Mouse (Mus musculus) ES-E14 (cell line): ENCODE results near the gene Hist1h2bk. TPM values are rescaled to one million over a fixed set of nuclear protein-coding genes. Genes with fewer than 3 reads are reported as not detected.
A peak's percentile ranks its signal among the peaks of the same experiment; 100 is the strongest.

Experiments used
- DNase-seq: peaks from one replicate; pipeline ENCODE4 v3.0.0-alpha.2; 2013; ENCODE audit warnings: low read depth, low spot score
- H3K27ac ChIP-seq: 2 replicates; pipeline ENCODE4 v1.5.1; 2012; ENCODE audit warnings: low read depth, mild to moderate bottlenecking, low read length, moderate library complexity, mixed read lengths; ENCODE audit not compliant: poor library complexity, insufficient read depth, severe bottlenecking
- H3K36me3 ChIP-seq: 2 replicates; pipeline ENCODE4 v1.6.1; 2012; ENCODE audit warnings: mild to moderate bottlenecking, low read length, moderate library complexity, mixed read lengths; ENCODE audit not compliant: control insufficient read depth, poor library complexity, insufficient read depth, severe bottlenecking
- H3K4me1 ChIP-seq, 2 experiments: fragments of 150-350 bp in 1 of 2; sonication (generic) in 1 of 2; 2 replicates each; pipeline ENCODE4 v1.6.1; 2012; ENCODE audit warnings: low read length in 2 of 2, mild to moderate bottlenecking in 1 of 2, mixed read lengths in 1 of 2; ENCODE audit not compliant: control insufficient read depth in 2 of 2, insufficient read depth in 2 of 2, poor library complexity in 1 of 2
- H3K4me3 ChIP-seq, 2 experiments: fragments of 150-350 bp in 1 of 2; sonication (generic) in 1 of 2; 2 replicates each; pipeline ENCODE4 v1.5.1; 2012; ENCODE audit warnings: low read length in 2 of 2, low read depth in 1 of 2, mild to moderate bottlenecking in 1 of 2, mixed read lengths in 1 of 2; ENCODE audit not compliant: insufficient read depth in 1 of 2, poor library complexity in 1 of 2, severe bottlenecking in 1 of 2
- H3K9ac ChIP-seq: 2 replicates; pipeline ENCODE4 v1.6.1; 2012; ENCODE audit warnings: low read depth, mild to moderate bottlenecking, low read length, mixed read lengths; ENCODE audit not compliant: poor library complexity, insufficient read depth, severe bottlenecking
- H3K9me3 ChIP-seq: fragments of 150-350 bp; sonication (generic); 2 replicates; pipeline ENCODE4 v1.6.1; 2012; ENCODE audit warnings: low read depth, mild to moderate bottlenecking, low read length; ENCODE audit not compliant: control insufficient read depth, insufficient read depth
- CHD2 ChIP-seq: IDR thresholded peaks from 2 replicates; pipeline ENCODE4 v1.6.1; 2014; ENCODE audit warnings: mild to moderate bottlenecking, low read depth, low read length, inconsistent platforms
- HCFC1 ChIP-seq: IDR thresholded peaks from 2 replicates; pipeline ENCODE4 v1.6.1; 2012; ENCODE audit warnings: low read length, inconsistent platforms, borderline replicate concordance; ENCODE audit not compliant: insufficient read depth
- MAFK ChIP-seq: IDR thresholded peaks from 2 replicates; pipeline ENCODE4 v1.6.1; 2014; ENCODE audit warnings: mild to moderate bottlenecking, low read depth, low read length, inconsistent platforms; ENCODE audit not compliant: insufficient read depth
- ZC3H11A ChIP-seq: IDR thresholded peaks from 2 replicates; pipeline ENCODE4 v1.6.1; 2012; ENCODE audit warnings: low read depth, mild to moderate bottlenecking, inconsistent platforms, low read length, borderline replicate concordance
- ZNF384 ChIP-seq: IDR thresholded peaks from 2 replicates; pipeline ENCODE4 v1.6.1; 2012; ENCODE audit warnings: low read depth, low read length, inconsistent platforms
- in situ Hi-C, 2 experiments: fragments of 600-800 bp; cut with MboI; formaldehyde crosslinking; loops; one replicate each; pipeline ENCODE4 v1.15.1; 2025; ENCODE audit warnings: low sequenced_read_pairs in 2 of 2, inconsistent platforms in 1 of 2; ENCODE audit not compliant: unreplicated experiment in 2 of 2
- total RNA-seq: library from RNA; depleted of rRNA; stranded (reverse); fragments of 300-350 nt; gene quantifications from 2 replicates; pipeline ENCODE4 v1.2.3, GENCODE M21; 2012

Gene Hist1h2bk
- total RNA-seq, 1 experiment = 1,966 TPM

- Histone ChIP-seq H3K36me3 (no peaks in the 10 kb centered on the region), H3K27ac (no peak overlapping the region), H3K4me3 (peak overlapping the region; percentile 52 to 59), H3K9ac (peak overlapping the region; percentile 66; the same call in 1 of the 2 replicates), H3K4me1 (0 out of 4 replicates have a peak, but pooled peaks cover 0 to 2% of the 10 kb centered on the region in 2 experiments), H3K9me3 (no peaks in the 10 kb centered on the region)
- DNase-seq = no peak
- TF ChIP-seq HCFC1 (no peak), ZC3H11A (no peak), MAFK (peak; percentile 93), ZNF384 (peak; percentile 91), CHD2 (no peak)
- in situ Hi-C loops = loop anchor here (5.0 to 25.0 kb wide), 3 partner anchors 87 to 760 kb away; no protein-coding TSS in a partner anchor
Observed at GRCm38 (mm10) chr13:22022241-22022640, 13.4 kb upstream of the Hist1h2bk start.

GRCm38 (mm10) chr13:22026058-22027031, 9.3 kb upstream of the Hist1h2bk start:
- H3K4me3 ChIP-seq = peak overlapping the region; percentile 72 to 78
- no peak overlapping the region for H3K27ac ChIP-seq
- H3K36me3 ChIP-seq = no peaks in the 10 kb centered on the region
- no peak for DNase-seq
- peak overlapping the region; percentile 86 for H3K9ac ChIP-seq
- TF ChIP-seq CHD2 = no peak
- TF ChIP-seq HCFC1 = peak; percentile 41; the same call in 1 of the 2 replicates
- peak; percentile 80 for TF ChIP-seq MAFK
- 0 out of 2 replicates have a peak, but pooled peaks have one; percentile 14 for TF ChIP-seq ZC3H11A
- peak; percentile 98 for TF ChIP-seq ZNF384
- H3K4me1 ChIP-seq = peaks cover 0 to 7% of the 10 kb centered on the region in 2 experiments; a peak in 2 of 4 replicates
- no peaks in the 10 kb centered on the region for H3K9me3 ChIP-seq
- in situ Hi-C loops = loop anchor here (10.0 to 25.0 kb wide), 7 partner anchors 92 to 1736 kb away; partner anchors contain the start of genes Abt1 (in 1 of the 2), Hist1h1a (in 1 of the 2), Hist1h1d (in 1 of the 2) and Hist1h1t (in 1 of the 2)

DNA sequence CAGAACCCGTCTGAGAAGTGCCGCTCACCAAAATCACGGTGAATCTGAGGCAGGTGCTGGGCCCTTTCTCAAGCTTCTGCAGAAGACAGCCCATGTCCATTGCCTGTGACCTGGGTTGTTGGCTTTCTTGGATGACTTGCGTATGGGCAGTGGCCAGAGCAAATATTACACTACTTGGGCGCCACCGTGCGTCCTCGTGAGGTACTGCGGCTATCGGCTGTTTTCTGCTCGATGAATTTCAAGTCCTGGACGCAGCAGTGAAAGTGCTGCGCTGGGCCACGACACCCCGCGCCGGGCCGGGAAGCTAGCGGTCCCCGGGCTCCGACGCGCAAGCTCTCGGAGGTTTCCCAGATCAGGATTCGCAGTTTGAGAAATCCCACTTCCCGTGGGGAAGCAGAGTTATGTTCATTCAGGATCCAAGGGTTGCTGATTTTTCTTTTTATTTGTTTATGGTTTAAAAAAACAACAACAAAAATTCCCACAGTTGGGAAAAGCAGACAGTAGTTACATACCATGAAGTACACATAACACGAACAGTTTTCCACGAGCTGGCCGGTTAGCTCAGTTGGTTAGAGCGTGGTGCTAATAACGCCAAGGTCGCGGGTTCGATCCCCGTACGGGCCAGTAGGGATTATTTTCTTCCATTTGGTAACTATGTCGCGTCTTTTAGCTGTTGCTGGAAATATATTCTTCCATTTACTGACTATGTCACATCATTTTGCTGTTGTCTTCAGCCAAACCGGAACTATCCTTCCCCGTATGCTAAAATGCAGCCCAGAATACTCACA, 6.8 kb upstream of the Hist1h2bk start:
- no peak for DNase-seq
- H3K4me3 ChIP-seq = peak overlapping the region; percentile 72 to 83
- no peaks in the 10 kb centered on the region for H3K9me3 ChIP-seq
- no peak for TF ChIP-seq CHD2
- TF ChIP-seq ZC3H11A = peak; percentile 90
- TF ChIP-seq ZNF384 = 0 out of 2 replicates have a peak, but pooled peaks have one; percentile 6
- peak; percentile 91 for TF ChIP-seq MAFK
- no peak for TF ChIP-seq HCFC1
- peaks cover 0 to 15% of the 10 kb centered on the region in 2 experiments; a peak in 2 of 4 replicates for H3K4me1 ChIP-seq
- no peaks in the 10 kb centered on the region for H3K36me3 ChIP-seq
- in situ Hi-C loops = loop anchor here (10.0 to 25.0 kb wide), 7 partner anchors 94 to 1733 kb away; partner anchors contain the start of genes Abt1 (in 1 of the 2), Hist1h1a (in 1 of the 2), Hist1h1d (in 1 of the 2) and Hist1h1t (in 1 of the 2)
- H3K9ac ChIP-seq = peak overlapping the region; percentile 87
- peak overlapping the region; percentile 55; the same call in 1 of the 2 replicates for H3K27ac ChIP-seq

DNA sequence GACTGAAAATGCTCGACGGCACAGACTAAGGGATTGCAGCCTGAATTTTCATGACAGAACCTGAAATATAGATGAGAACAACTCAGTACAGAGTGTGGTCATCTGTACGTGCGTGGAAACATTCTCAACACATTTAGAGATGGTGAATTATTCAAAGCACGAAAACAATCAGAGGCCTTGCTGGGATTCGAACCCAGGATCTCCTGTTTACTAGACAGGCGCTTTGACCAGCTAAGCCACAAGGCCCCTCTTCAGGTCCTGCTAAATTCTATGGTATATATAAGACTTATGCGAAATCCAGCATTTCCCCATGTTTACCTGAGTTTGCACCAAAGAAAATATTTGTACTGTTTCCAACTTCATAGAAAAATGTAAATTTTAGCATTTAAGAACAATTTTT, 5.7 kb upstream of the Hist1h2bk start:
- peaks cover 0 to 15% of the 10 kb centered on the region in 2 experiments; a peak in 2 of 4 replicates for H3K4me1 ChIP-seq
- TF ChIP-seq ZC3H11A (no peak), MAFK (0 out of 2 replicates have a peak, but pooled peaks have one; percentile 31)
- in situ Hi-C loops = loop anchor here (10.0 to 25.0 kb wide), 9 partner anchors 95 to 1732 kb away; partner anchors contain the start of genes Hist1h4j (in 2 of the 2), Abt1 (in 1 of the 2), Hist1h1a (in 1 of the 2) and Hist1h1d (in 1 of the 2)
- 0 out of 4 replicates have a peak overlapping the region, but pooled peaks of 1 of the 2 experiments have one; percentile 2 for H3K4me3 ChIP-seq
- H3K9me3 ChIP-seq = no peaks in the 10 kb centered on the region
- H3K27ac ChIP-seq = no peak overlapping the region
- H3K9ac ChIP-seq = no peak overlapping the region
- no peaks in the 10 kb centered on the region for H3K36me3 ChIP-seq
- no peak for DNase-seq
